Mouse (Mus musculus) ES-E14 (cell line): ENCODE results near the gene Nfkb1. TPM values are rescaled to one million over a fixed set of nuclear protein-coding genes. Genes with fewer than 3 reads are reported as not detected.

Experiments used
- DNase-seq: peaks from one replicate; pipeline ENCODE4 v3.0.0-alpha.2; 2013; ENCODE audit warnings: low read depth, low spot score
- H3K27ac ChIP-seq: 2 replicates; pipeline ENCODE4 v1.5.1; 2012; ENCODE audit warnings: low read depth, mild to moderate bottlenecking, low read length, moderate library complexity, mixed read lengths; ENCODE audit not compliant: poor library complexity, insufficient read depth, severe bottlenecking
- H3K36me3 ChIP-seq: 2 replicates; pipeline ENCODE4 v1.6.1; 2012; ENCODE audit warnings: mild to moderate bottlenecking, low read length, moderate library complexity, mixed read lengths; ENCODE audit not compliant: control insufficient read depth, poor library complexity, insufficient read depth, severe bottlenecking
- H3K4me1 ChIP-seq, 2 experiments: fragments of 150-350 bp in 1 of 2; sonication (generic) in 1 of 2; 2 replicates each; pipeline ENCODE4 v1.6.1; 2012; ENCODE audit warnings: low read length in 2 of 2, mild to moderate bottlenecking in 1 of 2, mixed read lengths in 1 of 2; ENCODE audit not compliant: control insufficient read depth in 2 of 2, insufficient read depth in 2 of 2, poor library complexity in 1 of 2
- H3K4me3 ChIP-seq, 2 experiments: fragments of 150-350 bp in 1 of 2; sonication (generic) in 1 of 2; 2 replicates each; pipeline ENCODE4 v1.5.1; 2012; ENCODE audit warnings: low read length in 2 of 2, low read depth in 1 of 2, mild to moderate bottlenecking in 1 of 2, mixed read lengths in 1 of 2; ENCODE audit not compliant: insufficient read depth in 1 of 2, poor library complexity in 1 of 2, severe bottlenecking in 1 of 2
- H3K9ac ChIP-seq: 2 replicates; pipeline ENCODE4 v1.6.1; 2012; ENCODE audit warnings: low read depth, mild to moderate bottlenecking, low read length, mixed read lengths; ENCODE audit not compliant: poor library complexity, insufficient read depth, severe bottlenecking
- H3K9me3 ChIP-seq: fragments of 150-350 bp; sonication (generic); 2 replicates; pipeline ENCODE4 v1.6.1; 2012; ENCODE audit warnings: low read depth, mild to moderate bottlenecking, low read length; ENCODE audit not compliant: control insufficient read depth, insufficient read depth
- CHD2 ChIP-seq: IDR thresholded peaks from 2 replicates; pipeline ENCODE4 v1.6.1; 2014; ENCODE audit warnings: mild to moderate bottlenecking, low read depth, low read length, inconsistent platforms
- HCFC1 ChIP-seq: IDR thresholded peaks from 2 replicates; pipeline ENCODE4 v1.6.1; 2012; ENCODE audit warnings: low read length, inconsistent platforms, borderline replicate concordance; ENCODE audit not compliant: insufficient read depth
- MAFK ChIP-seq: IDR thresholded peaks from 2 replicates; pipeline ENCODE4 v1.6.1; 2014; ENCODE audit warnings: mild to moderate bottlenecking, low read depth, low read length, inconsistent platforms; ENCODE audit not compliant: insufficient read depth
- ZC3H11A ChIP-seq: IDR thresholded peaks from 2 replicates; pipeline ENCODE4 v1.6.1; 2012; ENCODE audit warnings: low read depth, mild to moderate bottlenecking, inconsistent platforms, low read length, borderline replicate concordance
- ZNF384 ChIP-seq: IDR thresholded peaks from 2 replicates; pipeline ENCODE4 v1.6.1; 2012; ENCODE audit warnings: low read depth, low read length, inconsistent platforms
- in situ Hi-C, 2 experiments: fragments of 600-800 bp; cut with MboI; formaldehyde crosslinking; loops; one replicate each; pipeline ENCODE4 v1.15.1; 2025; ENCODE audit warnings: low sequenced_read_pairs in 2 of 2, inconsistent platforms in 1 of 2; ENCODE audit not compliant: unreplicated experiment in 2 of 2
- total RNA-seq: library from RNA; depleted of rRNA; stranded (reverse); fragments of 300-350 nt; gene quantifications from 2 replicates; pipeline ENCODE4 v1.2.3, GENCODE M21; 2012

Nfkb1 gene
- total RNA-seq, 1 experiment = 35.0 TPM

DNA sequence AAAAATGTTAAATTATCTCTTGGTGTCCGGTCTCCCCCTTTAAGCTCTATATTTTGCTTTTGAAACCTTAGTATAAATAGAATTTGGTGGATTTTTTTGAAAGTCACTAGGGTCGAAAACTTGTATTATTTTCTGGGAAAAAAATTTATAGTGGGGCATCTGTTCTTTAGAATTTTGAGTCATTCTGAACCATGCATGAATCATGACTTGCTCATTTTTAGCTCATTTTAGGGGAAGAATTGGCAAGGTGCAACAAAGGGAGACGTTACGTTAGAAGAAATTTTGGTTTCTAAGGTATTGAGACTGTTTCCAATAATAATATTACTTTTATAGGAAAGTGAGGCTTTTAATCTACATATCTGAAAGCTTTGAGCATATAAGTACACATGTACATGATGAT, 20.3 kb upstream of the Nfkb1 start:
- H3K9me3 ChIP-seq = no peaks in the 10 kb centered on the region
- no peaks in the 10 kb centered on the region for H3K4me1 ChIP-seq
- H3K9ac ChIP-seq = no peak overlapping the region
- H3K27ac ChIP-seq = no peak overlapping the region
- TF ChIP-seq ZC3H11A (no peak), CHD2 (no peak), HCFC1 (no peak)
- H3K36me3 ChIP-seq = no peaks in the 10 kb centered on the region
- DNase-seq = no peak
- H3K4me3 ChIP-seq = no peak overlapping the region
- in situ Hi-C loops = no loop called here

GRCm38 (mm10) chr3:135711040-135711570, 19.8 kb upstream of the Nfkb1 start:
- no peak overlapping the region for H3K4me3 ChIP-seq
- no peaks in the 10 kb centered on the region for H3K36me3 ChIP-seq
- DNase-seq = no peak
- H3K9me3 ChIP-seq = no peaks in the 10 kb centered on the region
- H3K9ac ChIP-seq = no peak overlapping the region
- H3K4me1 ChIP-seq = no peaks in the 10 kb centered on the region
- TF ChIP-seq CHD2 = no peak
- TF ChIP-seq ZC3H11A = no peak
- in situ Hi-C loops = no loop called here
- no peak overlapping the region for H3K27ac ChIP-seq

GRCm38 (mm10) chr3:135703307-135703706, 12.0 kb upstream of the Nfkb1 start:
- H3K36me3 ChIP-seq = no peaks in the 10 kb centered on the region
- H3K4me1 ChIP-seq = peaks cover 2 to 3% of the 10 kb centered on the region in 2 experiments; a peak in 2 of 4 replicates
- in situ Hi-C loops = no loop called here
- no peak for DNase-seq
- TF ChIP-seq ZC3H11A (no peak), CHD2 (no peak), MAFK (no peak), ZNF384 (no peak), HCFC1 (no peak)
- no peaks in the 10 kb centered on the region for H3K9me3 ChIP-seq
- H3K4me3 ChIP-seq = no peak overlapping the region
- no peak overlapping the region for H3K9ac ChIP-seq
- H3K27ac ChIP-seq = no peak overlapping the region

DNA sequence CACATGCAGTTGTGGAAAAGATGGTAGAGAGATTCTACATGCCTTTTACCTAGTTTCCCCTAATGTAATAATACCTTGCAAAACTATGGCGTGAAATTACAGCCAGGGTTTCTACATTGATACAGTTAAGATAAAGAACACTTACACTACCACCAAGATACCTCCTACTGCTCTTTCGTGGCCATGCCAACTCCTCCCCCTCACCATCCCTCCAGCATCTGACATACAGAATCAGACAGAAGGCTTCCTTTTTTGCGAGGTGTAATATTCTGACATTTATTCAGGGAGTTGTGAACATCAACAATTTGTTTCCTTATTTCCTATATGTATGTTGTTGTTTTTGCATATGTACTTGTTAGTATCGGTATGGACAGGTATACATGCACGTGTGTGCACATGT, 11.3 kb upstream of the Nfkb1 start:
- no peaks in the 10 kb centered on the region for H3K36me3 ChIP-seq
- in situ Hi-C loops = no loop called here

DNA sequence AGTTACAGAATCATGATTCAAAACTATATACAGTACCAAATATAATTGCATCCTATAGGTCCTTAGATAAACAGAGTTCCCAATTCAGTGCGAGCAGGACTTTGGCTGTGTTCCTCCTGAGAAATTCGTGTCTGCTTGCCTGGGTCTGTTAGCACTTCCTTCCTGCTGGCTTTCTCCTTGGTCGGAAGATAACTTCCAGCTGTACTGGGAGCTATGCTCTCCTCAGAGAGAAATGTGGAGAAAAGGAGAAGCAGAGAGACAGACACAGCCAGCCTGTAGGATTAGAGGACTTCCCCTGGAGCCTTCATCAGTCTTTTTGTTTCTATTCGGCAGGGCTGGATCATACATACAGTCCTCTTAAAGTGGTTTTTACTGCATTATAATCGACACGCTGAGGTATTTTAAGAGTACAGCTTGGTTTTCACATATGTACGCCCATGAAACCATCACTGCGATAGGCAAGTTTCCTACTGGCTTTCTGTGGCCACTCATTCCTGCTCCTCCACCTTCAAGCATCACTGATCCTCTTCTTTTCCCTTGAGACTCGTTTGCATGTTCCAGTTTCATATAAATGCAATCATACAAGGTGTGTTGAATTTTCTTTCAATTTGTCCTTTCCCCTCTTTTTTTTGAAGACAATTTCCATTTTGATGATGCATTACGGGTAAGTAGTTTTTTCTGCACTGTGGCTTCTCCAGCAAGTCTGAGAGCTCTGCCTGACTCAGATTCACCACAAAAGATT, 8.3 kb upstream of the Nfkb1 start:
- no peak overlapping the region for H3K9ac ChIP-seq
- in situ Hi-C loops = no loop called here
- no peak overlapping the region for H3K27ac ChIP-seq
- H3K4me1 ChIP-seq = peaks cover 2 to 5% of the 10 kb centered on the region in 2 experiments; a peak in 2 of 4 replicates
- H3K36me3 ChIP-seq = no peaks in the 10 kb centered on the region
- no peak overlapping the region for H3K4me3 ChIP-seq
- no peak for TF ChIP-seq ZC3H11A
- TF ChIP-seq MAFK = no peak
- TF ChIP-seq CHD2 = no peak
- TF ChIP-seq HCFC1 = no peak
- H3K9me3 ChIP-seq = no peaks in the 10 kb centered on the region
- DNase-seq = no peak

More for the DNA sequence above, 11.3 kb upstream of the Nfkb1 start:
- H3K9ac ChIP-seq = no peak overlapping the region
- no peak for DNase-seq
- H3K27ac ChIP-seq = no peak overlapping the region
- H3K4me3 ChIP-seq = no peak overlapping the region
- H3K4me1 ChIP-seq = peaks cover 2 to 3% of the 10 kb centered on the region in 2 experiments; a peak in 2 of 4 replicates
- TF ChIP-seq ZNF384 (no peak), CHD2 (no peak), MAFK (no peak), HCFC1 (no peak), ZC3H11A (no peak)
- H3K9me3 ChIP-seq = no peaks in the 10 kb centered on the region
